Mouse (Mus musculus) forebrain, embryonic 12.5 days (tissue): ENCODE measurements around the gene Clca2. TPM values are rescaled to one million over a fixed set of nuclear protein-coding genes. Genes with fewer than 3 reads are reported as not detected.

ENCODE experiments used
- ATAC-seq: fragments of 200-750 bp; cut with Nextera tagmentation; 2 replicates; pipeline ENCODE4 v1.8.0; 2017; ENCODE audit warnings: moderate TSS enrichment; ENCODE audit not compliant: low FRiP score
- H3K27ac ChIP-seq: fragments of 300-500 bp; sonication (generic); 2 replicates; pipeline ENCODE4 v1.5.1; 2016; ENCODE audit warnings: mild to moderate bottlenecking
- H3K27me3 ChIP-seq: fragments of 300-500 bp; sonication (generic); 2 replicates; pipeline ENCODE4 v1.6.1; 2016; ENCODE audit warnings: mild to moderate bottlenecking
- H3K36me3 ChIP-seq: fragments of 300-500 bp; sonication (generic); replicated peaks from 2 replicates; pipeline ENCODE4 v1.6.1; 2016; ENCODE audit warnings: mild to moderate bottlenecking
- H3K4me1 ChIP-seq: fragments of 300-500 bp; sonication (generic); 2 replicates; pipeline ENCODE4 v1.6.1; 2016
- H3K4me2 ChIP-seq: fragments of 300-500 bp; sonication (generic); 2 replicates; pipeline ENCODE4 v1.6.1; 2016; ENCODE audit warnings: mild to moderate bottlenecking, moderate library complexity
- H3K4me3 ChIP-seq: fragments of 300-500 bp; sonication (generic); replicated peaks from 2 replicates; pipeline ENCODE4 v1.5.1; 2016; ENCODE audit warnings: mild to moderate bottlenecking
- H3K9ac ChIP-seq: fragments of 300-500 bp; sonication (generic); 2 replicates; pipeline ENCODE4 v1.6.1; 2016; ENCODE audit warnings: mild to moderate bottlenecking
- H3K9me3 ChIP-seq: fragments of 300-500 bp; sonication (generic); 2 replicates; pipeline ENCODE4 v1.6.1; 2016
- WGBS: fragments of 180-500 bp; shearing (Covaris S2); methylation state at CpG from one replicate; pipeline ENCODE4 v1.1.7; 2016; 5-methylcytosine and 5-hydroxymethylcytosine counted together
- polyA plus RNA-seq: library from polyadenylated mRNA; unstranded; fragments of >200 nt; fragmentation: Nextera tagmentation; extraction: Ambion mirVana; gene quantifications from 2 replicates; pipeline ENCODE4 v1.2.1, GENCODE M21; 2016

The Clca2 gene
- polyA plus RNA-seq = 0.15 and 0.19 TPM in 2 replicates

GRCm38 (mm10) chr3:145099291-145099690 is at the start of gene Clca2:
TSS of gene Clca2 (minus strand) at chr3:145099443.
- no peak for ATAC-seq
- 87% methylated on average over 6 of the region's 6 CpGs for WGBS
- H3K4me2 ChIP-seq = no peak within 1 kb of the TSS
- H3K9ac ChIP-seq = no peak within 1 kb of the TSS
- no peaks in the 10 kb centered on the region for H3K9me3 ChIP-seq
- H3K4me1 ChIP-seq = no peaks in the 10 kb centered on the region
- H3K36me3 ChIP-seq = no peaks in the 10 kb centered on the region
- no peak within 1 kb of the TSS for H3K27ac ChIP-seq
- no peaks in the 10 kb centered on the region for H3K27me3 ChIP-seq
- no peak within 1 kb of the TSS for H3K4me3 ChIP-seq

GRCm38 (mm10) chr3:145147952-145148351 is 48.7 kb upstream of the Clca2 start:
- no peak overlapping the region for H3K4me2 ChIP-seq
- H3K27ac ChIP-seq = no peak overlapping the region
- peaks cover 26% of the 10 kb centered on the region for H3K36me3 ChIP-seq
- H3K4me3 ChIP-seq = no peak overlapping the region
- no peaks in the 10 kb centered on the region for H3K27me3 ChIP-seq
- no peak for ATAC-seq
- no peak overlapping the region for H3K9ac ChIP-seq
- no peaks in the 10 kb centered on the region for H3K4me1 ChIP-seq
- no peaks in the 10 kb centered on the region for H3K9me3 ChIP-seq

GRCm38 (mm10) chr3:145147483-145147882 is 48.2 kb upstream of the Clca2 start:
- 86% methylated on average over 2 of the region's 2 CpGs for WGBS
- no peak for ATAC-seq
- no peaks in the 10 kb centered on the region for H3K9me3 ChIP-seq
- H3K27ac ChIP-seq = no peak overlapping the region
- H3K4me3 ChIP-seq = no peak overlapping the region
- H3K4me2 ChIP-seq = no peak overlapping the region
- H3K9ac ChIP-seq = no peak overlapping the region
- H3K27me3 ChIP-seq = no peaks in the 10 kb centered on the region
- no peaks in the 10 kb centered on the region for H3K4me1 ChIP-seq
- peaks cover 29% of the 10 kb centered on the region for H3K36me3 ChIP-seq

GRCm38 (mm10) chr3:145146871-145147270 is 47.6 kb upstream of the Clca2 start:
- H3K27me3 ChIP-seq = no peaks in the 10 kb centered on the region
- H3K4me1 ChIP-seq = no peaks in the 10 kb centered on the region
- no peak overlapping the region for H3K27ac ChIP-seq
- H3K36me3 ChIP-seq = peaks cover 27% of the 10 kb centered on the region
- no peak overlapping the region for H3K9ac ChIP-seq
- 95% methylated on average over 9 of the region's 9 CpGs for WGBS
- no peak overlapping the region for H3K4me3 ChIP-seq
- no peak overlapping the region for H3K4me2 ChIP-seq
- ATAC-seq = no peak
- no peaks in the 10 kb centered on the region for H3K9me3 ChIP-seq

- WGBS = 87% methylated on average over 10 of the region's 10 CpGs
- Histone ChIP-seq H3K4me3 (no peak overlapping the region), H3K4me1 (no peaks in the 10 kb centered on the region), H3K27me3 (no peaks in the 10 kb centered on the region), H3K9ac (no peak overlapping the region), H3K27ac (no peak overlapping the region), H3K36me3 (peaks cover 17% of the 10 kb centered on the region), H3K9me3 (no peaks in the 10 kb centered on the region), H3K4me2 (no peak overlapping the region)
- ATAC-seq = 0 out of 2 replicates have a peak, but pooled peaks have one; percentile 9
Observed at GRCm38 (mm10) chr3:145143856-145144255, 44.6 kb upstream of the Clca2 start.

- Histone ChIP-seq H3K27me3 (no peaks in the 10 kb centered on the region), H3K4me2 (no peak overlapping the region), H3K9ac (no peak overlapping the region), H3K9me3 (no peaks in the 10 kb centered on the region), H3K36me3 (peaks cover 22% of the 10 kb centered on the region), H3K4me1 (no peaks in the 10 kb centered on the region), H3K4me3 (no peak overlapping the region), H3K27ac (no peak overlapping the region)
- no peak for ATAC-seq
Observed at GRCm38 (mm10) chr3:145142925-145143324, 43.7 kb upstream of the Clca2 start.

GRCm38 (mm10) chr3:145140236-145140635 is 41.0 kb upstream of the Clca2 start:
- no peak overlapping the region for H3K4me2 ChIP-seq
- no peaks in the 10 kb centered on the region for H3K27me3 ChIP-seq
- WGBS = 91% methylated on average over 4 of the region's 4 CpGs
- no peak overlapping the region for H3K27ac ChIP-seq
- no peak overlapping the region for H3K4me3 ChIP-seq
- no peaks in the 10 kb centered on the region for H3K4me1 ChIP-seq
- no peak for ATAC-seq
- no peaks in the 10 kb centered on the region for H3K9me3 ChIP-seq
- H3K9ac ChIP-seq = no peak overlapping the region
- peaks cover 24% of the 10 kb centered on the region; the same call in 1 of the 2 replicates for H3K36me3 ChIP-seq

- Histone ChIP-seq H3K27ac (no peak overlapping the region), H3K9me3 (no peaks in the 10 kb centered on the region), H3K4me3 (no peak overlapping the region), H3K4me2 (no peak overlapping the region), H3K27me3 (no peaks in the 10 kb centered on the region), H3K36me3 (peaks cover 40% of the 10 kb centered on the region), H3K4me1 (no peaks in the 10 kb centered on the region), H3K9ac (no peak overlapping the region)
- ATAC-seq = 0 out of 2 replicates have a peak, but pooled peaks have one; percentile 41
- 45% methylated on average over 3 of the region's 3 CpGs for WGBS
Observed at GRCm38 (mm10) chr3:145131210-145131868, 32.1 kb upstream of the Clca2 start.

- peaks cover 43% of the 10 kb centered on the region for H3K36me3 ChIP-seq
- no peaks in the 10 kb centered on the region for H3K9me3 ChIP-seq
Observed at GRCm38 (mm10) chr3:145129356-145129755, 30.1 kb upstream of the Clca2 start.

GRCm38 (mm10) chr3:145126618-145127017 is 27.4 kb upstream of the Clca2 start:
- no peaks in the 10 kb centered on the region for H3K9me3 ChIP-seq
- ATAC-seq = no peak
- WGBS = 91% methylated on average over 2 of the region's 2 CpGs
- H3K9ac ChIP-seq = no peak overlapping the region
- no peak overlapping the region for H3K4me3 ChIP-seq
- peaks cover 23% of the 10 kb centered on the region; the same call in 1 of the 2 replicates for H3K36me3 ChIP-seq
- no peaks in the 10 kb centered on the region for H3K27me3 ChIP-seq
- no peaks in the 10 kb centered on the region for H3K4me1 ChIP-seq
- no peak overlapping the region for H3K4me2 ChIP-seq
- H3K27ac ChIP-seq = no peak overlapping the region

More at GRCm38 (mm10) chr3:145129356-145129755, 30.1 kb upstream of the Clca2 start:
- Histone ChIP-seq H3K27me3 (no peaks in the 10 kb centered on the region), H3K4me2 (no peak overlapping the region), H3K9ac (no peak overlapping the region), H3K4me3 (no peak overlapping the region), H3K4me1 (no peaks in the 10 kb centered on the region), H3K27ac (no peak overlapping the region)
- no peak for ATAC-seq

- Histone ChIP-seq H3K9ac (peak overlapping the region; percentile 86; the same call in 1 of the 2 replicates), H3K4me1 (peaks cover 16% of the 10 kb centered on the region), H3K36me3 (no peaks in the 10 kb centered on the region), H3K4me2 (peak overlapping the region; percentile 69), H3K27me3 (no peaks in the 10 kb centered on the region), H3K4me3 (peak overlapping the region; percentile 73), H3K27ac (no peak overlapping the region), H3K9me3 (no peaks in the 10 kb centered on the region)
- no peak for ATAC-seq
- 78% methylated on average over 7 of the region's 7 CpGs for WGBS
Observed at GRCm38 (mm10) chr3:145119425-145119824, 20.2 kb upstream of the Clca2 start.

GRCm38 (mm10) chr3:145119002-145119358 is 19.7 kb upstream of the Clca2 start:
- no peaks in the 10 kb centered on the region for H3K27me3 ChIP-seq
- peak overlapping the region; percentile 98 for H3K27ac ChIP-seq
- ATAC-seq = no peak
- H3K4me1 ChIP-seq = peaks cover 16% of the 10 kb centered on the region
- H3K4me2 ChIP-seq = peak overlapping the region; percentile 69
- H3K9me3 ChIP-seq = no peaks in the 10 kb centered on the region
- H3K9ac ChIP-seq = peak overlapping the region; percentile 86
- peak overlapping the region; percentile 73 for H3K4me3 ChIP-seq
- 5% methylated on average over 14 of the region's 14 CpGs for WGBS
- no peaks in the 10 kb centered on the region for H3K36me3 ChIP-seq

GRCm38 (mm10) chr3:145118254-145119001 is 19.2 kb upstream of the Clca2 start, which contains the start of gene Odf2l:
TSS of gene Odf2l (plus strand) at chr3:145118588.
- Histone ChIP-seq H3K27ac (peak within 1 kb of the TSS; percentile 98), H3K9ac (peak within 1 kb of the TSS; percentile 86), H3K9me3 (no peaks in the 10 kb centered on the region), H3K4me3 (peak within 1 kb of the TSS; percentile 73), H3K4me1 (peaks cover 16% of the 10 kb centered on the region), H3K36me3 (no peaks in the 10 kb centered on the region), H3K27me3 (no peaks in the 10 kb centered on the region), H3K4me2 (peak within 1 kb of the TSS; percentile 69)
- WGBS = 1% methylated on average over 57 of the region's 57 CpGs
- peak; percentile 99 for ATAC-seq
